Mouse (Mus musculus) megakaryocyte-erythroid progenitor cell, adult 5-6 weeks (primary cell): ENCODE results near the gene Tmem72. TPM values are rescaled to one million over a fixed set of nuclear protein-coding genes. Genes with fewer than 3 reads are reported as not detected.

Source experiments
- total RNA-seq, 2 experiments: library from RNA; stranded (forward) in 1 of 2; stranded (reverse) in 1 of 2; fragments of 200-1000, 215-1000 nt in 1 of 2; fragments of >200 nt in 1 of 2; fragmentation: Nextera tagmentation in 1 of 2; gene quantifications; 2 replicates each; pipeline ENCODE4 v1.2.3; 2014 to 2017

Tmem72 gene
- total RNA-seq, 2 experiments from 2014 or later: 0.09 to 0.11 TPM

Other genes with a start within 250 kb of the Tmem72 start
- not detected in 2 replicates for gene Olfr211, start 227.8 kb downstream of the Tmem72 start, total RNA-seq (2014; fragmentation: Nextera tagmentation)
- not detected in 2 replicates for gene Olfr211, start 227.8 kb downstream of the Tmem72 start, total RNA-seq (2017)
- not detected in 2 replicates for gene Olfr212, start 210.4 kb downstream of the Tmem72 start, total RNA-seq (2014; fragmentation: Nextera tagmentation)
- not detected in 2 replicates for gene Olfr212, start 210.4 kb downstream of the Tmem72 start, total RNA-seq (2017)
- not detected in 2 replicates for gene Olfr213, start 178.5 kb downstream of the Tmem72 start, total RNA-seq (2014; fragmentation: Nextera tagmentation)
- gene Olfr213, start 178.5 kb downstream of the Tmem72 start, total RNA-seq (2017): not detected in 2 replicates
- not detected in 2 replicates for gene Gm5580, start 165.8 kb downstream of the Tmem72 start, total RNA-seq (2014; fragmentation: Nextera tagmentation)
- 0.28 and 0.99 TPM in 2 replicates for gene Gm5580, start 165.8 kb downstream of the Tmem72 start, total RNA-seq (2017)
- not detected in 2 replicates for gene Olfr214, start 162.7 kb downstream of the Tmem72 start, total RNA-seq (2014; fragmentation: Nextera tagmentation)
- gene Olfr214, start 162.7 kb downstream of the Tmem72 start, total RNA-seq (2017): not detected in 2 replicates
- not detected in 2 replicates for gene Olfr215, start 132.7 kb downstream of the Tmem72 start, total RNA-seq (2014; fragmentation: Nextera tagmentation)
- gene Olfr215, start 132.7 kb downstream of the Tmem72 start, total RNA-seq (2017): not detected in 2 replicates
- 32.6 and 36.2 TPM in 2 replicates for gene Zfp422, start 87.9 kb downstream of the Tmem72 start, total RNA-seq (2014; fragmentation: Nextera tagmentation)
- 21.2 and 40.2 TPM in 2 replicates for gene Zfp422, start 87.9 kb downstream of the Tmem72 start, total RNA-seq (2017)
- gene Depp1, start 66.3 kb downstream of the Tmem72 start, total RNA-seq (2014; fragmentation: Nextera tagmentation): not detected in 2 replicates
- not detected in 2 replicates for gene Depp1, start 66.3 kb downstream of the Tmem72 start, total RNA-seq (2017)
- gene Rassf4, start 43.0 kb downstream of the Tmem72 start, total RNA-seq (2014; fragmentation: Nextera tagmentation): 2.0 and 2.4 TPM in 2 replicates
- 3.3 and 5.4 TPM in 2 replicates for gene Rassf4, start 43.0 kb downstream of the Tmem72 start, total RNA-seq (2017)